Mouse (Mus musculus) thymus, postnatal 14 days (tissue): ENCODE measurements at regions not wholly inside any gene's neighbourhood (a gene's known extent, or its start where the extent isn't known, plus 50 kb on each side); places are given as distances from the start of the nearest gene placed in this dataset.

Experiments used
- DNase-seq: peaks from one replicate; pipeline ENCODE4 v3.0.0; 2021

DNA sequence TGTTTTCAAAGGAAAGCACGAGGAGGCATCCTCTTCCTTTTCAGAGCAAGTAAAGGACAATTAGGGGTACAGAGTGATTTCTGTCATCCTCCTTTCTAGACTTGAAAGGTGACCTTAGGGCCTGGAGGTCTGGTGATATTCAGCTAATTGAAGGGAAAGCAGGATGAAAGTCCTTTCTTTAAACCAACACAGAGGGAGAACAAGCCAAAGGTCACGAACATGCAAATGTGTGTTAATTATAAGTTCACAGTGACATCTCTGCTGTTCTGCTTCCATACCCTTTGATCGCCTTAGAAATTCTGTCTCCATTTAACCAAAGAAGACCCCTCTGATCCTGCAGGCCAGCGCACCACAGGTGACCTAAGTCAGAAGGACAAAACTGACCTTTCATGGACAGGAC, 2126.3 kb upstream of the Lrrc6 start:
- no peak for DNase-seq

DNA sequence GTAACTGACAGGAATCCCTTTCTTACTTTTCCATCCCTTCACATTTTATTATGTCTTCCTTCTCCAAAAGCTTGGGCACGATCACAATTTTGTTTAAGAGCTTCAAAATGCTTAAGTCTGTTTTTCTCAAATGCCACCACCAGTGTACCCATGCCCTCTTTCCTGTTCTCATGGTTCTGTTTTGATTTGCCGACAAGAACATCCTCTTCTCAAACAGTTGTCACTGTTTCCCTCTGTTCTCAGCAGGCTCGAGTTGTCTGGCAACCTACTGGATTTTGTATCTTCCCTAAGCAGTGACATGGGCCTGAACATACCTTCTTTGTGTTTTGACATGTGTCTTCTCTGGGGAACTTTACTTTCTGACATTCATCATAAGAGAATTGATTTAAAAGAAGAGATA, 2124.1 kb upstream of the Lrrc6 start:
- DNase-seq, result no peak

DNA sequence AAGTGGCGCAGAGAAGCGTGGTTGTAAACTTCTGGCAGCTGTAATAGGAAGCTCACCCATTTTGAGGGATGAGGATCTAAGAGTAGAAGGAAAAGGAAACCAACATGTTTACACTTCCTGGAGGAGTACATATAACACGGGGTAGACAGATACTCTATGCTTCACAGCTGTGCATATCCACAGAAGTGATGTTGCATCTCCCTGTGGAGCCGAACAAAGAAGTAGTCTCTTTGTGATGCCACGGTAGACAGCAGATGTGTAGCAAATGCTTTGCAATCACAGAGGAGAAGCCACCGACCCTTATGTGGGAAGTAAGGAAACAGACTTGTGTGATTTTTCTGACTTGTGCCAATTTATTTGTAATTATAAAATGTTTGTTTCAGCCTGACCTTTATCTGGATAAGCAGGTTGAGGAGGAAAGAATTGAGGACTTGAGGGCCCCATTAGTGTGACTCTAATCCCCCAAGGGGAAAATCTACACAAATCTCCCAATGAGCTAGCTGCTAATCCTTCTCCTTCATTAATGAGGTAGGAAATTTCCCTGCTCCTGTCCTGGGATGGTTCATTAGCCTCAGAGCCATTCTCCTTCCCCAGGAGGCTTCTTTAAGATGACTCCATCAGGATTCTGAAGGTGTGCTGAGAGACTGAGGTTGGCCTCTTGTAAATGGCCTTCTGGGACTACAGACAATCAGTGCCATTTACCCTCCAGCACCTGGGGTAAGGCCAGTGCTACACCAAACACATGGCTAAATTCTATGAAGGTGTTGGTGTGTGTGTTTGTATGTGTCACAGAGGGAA, 2119.9 kb upstream of the Lrrc6 start:
- no peak for DNase-seq

DNA sequence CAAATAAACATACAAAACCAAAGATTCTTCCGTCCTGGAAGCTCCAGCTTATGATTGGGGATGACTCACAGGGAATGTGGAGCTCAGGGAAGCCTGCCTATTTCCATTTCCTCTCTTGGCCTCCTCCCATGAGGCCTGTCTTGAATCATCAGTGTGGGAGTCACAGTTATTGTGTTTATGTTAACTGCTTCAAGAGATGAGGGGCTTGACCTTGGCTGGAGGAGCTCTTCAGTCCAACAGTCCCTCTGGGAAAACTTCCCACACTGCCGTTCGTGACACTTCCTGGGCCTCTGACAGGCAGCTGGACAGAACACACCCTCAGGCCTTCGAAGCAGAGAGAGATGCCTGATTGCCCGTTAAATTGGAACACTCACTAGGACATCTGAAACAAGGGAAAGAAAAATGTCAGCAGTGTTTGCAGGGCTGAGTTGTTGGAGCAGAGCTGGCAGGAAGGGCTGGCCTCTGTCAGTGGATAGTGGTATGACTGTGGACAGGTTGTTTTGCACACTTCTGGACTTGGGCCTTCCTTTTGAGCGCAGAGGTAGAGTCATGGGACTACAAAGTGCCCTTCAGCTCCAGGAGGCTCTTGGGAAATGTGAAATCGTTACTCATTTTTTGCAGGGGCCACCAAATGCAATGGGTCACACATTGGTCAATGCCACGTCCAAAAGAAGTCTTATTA, 2105.5 kb upstream of the Lrrc6 start:
- no peak for DNase-seq

DNA sequence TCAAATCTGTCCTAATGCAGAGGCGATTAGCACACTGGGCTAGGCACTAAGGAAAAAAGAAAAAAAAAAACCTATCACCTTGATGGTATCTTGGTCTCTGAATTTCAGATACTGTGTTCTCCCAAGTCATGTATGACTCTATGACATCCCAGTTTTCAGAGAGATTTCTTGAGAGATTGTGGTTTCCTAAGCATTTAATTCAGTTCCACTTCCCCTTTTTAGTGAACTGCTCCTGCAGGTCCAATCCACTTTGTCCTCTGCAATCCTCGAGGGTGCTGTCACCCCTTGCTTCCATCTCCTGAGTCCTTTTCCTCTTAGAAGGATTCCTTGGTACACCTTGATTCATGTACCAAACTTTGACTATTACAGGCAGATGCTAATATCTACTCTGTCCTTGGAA, 2104.8 kb upstream of the Lrrc6 start:
- no peak for DNase-seq

DNA sequence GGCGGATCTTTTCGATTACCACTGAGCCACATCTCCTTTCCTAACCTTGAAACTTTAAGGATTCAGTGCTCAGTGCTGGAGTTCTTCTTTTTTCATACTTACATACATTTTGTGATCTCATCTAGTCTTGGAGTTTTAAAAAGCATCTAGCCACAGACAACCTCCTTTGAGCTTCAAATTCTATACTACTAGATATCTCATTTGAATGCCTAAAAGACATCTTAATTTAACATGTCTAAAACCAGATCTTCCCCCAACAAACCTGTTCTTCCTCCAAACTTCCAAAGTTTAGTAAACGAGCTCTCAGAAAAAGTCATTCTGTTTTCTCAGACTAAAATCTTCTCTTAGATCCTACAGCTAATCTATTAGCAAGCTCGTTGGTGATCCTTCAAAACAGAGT, 2081.5 kb upstream of the Lrrc6 start:
- no peak for DNase-seq

DNA sequence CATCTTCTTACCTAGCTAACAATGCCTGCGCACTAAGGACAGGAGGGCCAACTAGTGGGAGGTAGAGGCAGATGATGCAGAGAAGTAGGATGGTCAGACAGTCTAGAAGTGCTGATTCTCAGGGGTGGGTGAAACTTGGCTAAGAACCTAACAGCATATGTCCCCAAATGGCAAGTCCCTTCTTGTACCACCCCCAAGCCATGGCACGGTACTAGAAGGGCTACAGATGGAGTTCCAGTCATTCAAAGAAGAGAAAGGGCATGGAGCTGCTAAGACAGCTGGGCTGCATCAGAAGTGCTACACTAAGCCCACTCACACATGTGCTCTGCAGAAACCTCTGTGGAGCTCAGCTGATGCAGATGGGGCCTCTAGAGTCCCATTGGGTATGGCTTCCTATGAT, 2078.8 kb upstream of the Lrrc6 start:
- no peak for DNase-seq

DNA sequence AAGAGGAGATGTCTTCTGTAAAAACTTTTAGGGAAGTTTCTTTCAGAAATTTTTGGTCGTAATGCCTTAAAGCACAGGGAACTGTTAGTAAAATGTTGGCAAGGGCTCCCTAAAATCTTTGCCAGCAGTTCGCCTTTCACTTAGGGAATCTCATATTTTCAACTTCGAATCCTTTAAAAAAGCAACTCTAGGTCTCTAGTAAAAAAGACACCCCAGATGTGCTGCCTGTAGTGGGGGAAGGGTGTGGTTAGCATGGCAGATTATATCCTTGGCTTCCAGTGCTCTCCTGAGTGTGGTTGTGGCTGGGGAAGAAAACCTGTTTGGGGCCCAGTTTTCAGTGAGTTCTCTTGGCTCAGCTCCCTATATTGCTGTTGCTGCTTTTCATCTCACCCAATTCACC, 2059.9 kb upstream of the Lrrc6 start:
- no peak for DNase-seq

DNA sequence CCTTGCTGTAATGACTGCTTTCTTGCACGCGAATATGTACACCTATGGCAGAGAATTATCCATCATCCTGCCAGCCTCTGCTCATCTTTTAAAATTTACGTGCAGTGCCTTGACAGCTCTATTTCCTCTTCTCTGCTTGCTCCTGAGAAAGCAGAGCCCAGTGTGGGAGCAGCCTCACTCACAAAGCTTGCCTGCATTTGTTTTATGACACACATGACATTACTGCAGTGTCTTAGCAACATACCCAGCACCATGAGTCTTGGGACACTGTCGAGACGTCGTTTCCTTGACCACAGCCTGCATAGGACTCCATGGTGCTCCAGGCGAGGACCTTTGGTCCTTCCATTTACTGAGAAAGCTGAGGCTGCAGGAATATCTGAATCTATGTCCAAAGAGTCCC, 2055.4 kb upstream of the Lrrc6 start:
- DNase-seq, result no peak

DNA sequence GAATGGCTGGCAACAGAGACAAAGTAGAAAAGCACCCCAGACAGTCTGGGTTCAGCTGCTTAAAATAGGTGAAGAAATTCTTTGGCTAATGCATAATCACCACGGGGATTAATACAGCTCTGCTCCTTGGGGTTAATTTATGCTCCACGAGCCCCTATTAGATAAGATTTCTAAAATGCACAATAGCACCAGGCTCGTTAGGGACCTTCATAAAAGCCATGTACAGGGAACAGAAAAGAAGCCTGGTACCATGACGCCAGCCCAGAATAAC, 2035.3 kb upstream of the Lrrc6 start:
- DNase-seq, result no peak

DNA sequence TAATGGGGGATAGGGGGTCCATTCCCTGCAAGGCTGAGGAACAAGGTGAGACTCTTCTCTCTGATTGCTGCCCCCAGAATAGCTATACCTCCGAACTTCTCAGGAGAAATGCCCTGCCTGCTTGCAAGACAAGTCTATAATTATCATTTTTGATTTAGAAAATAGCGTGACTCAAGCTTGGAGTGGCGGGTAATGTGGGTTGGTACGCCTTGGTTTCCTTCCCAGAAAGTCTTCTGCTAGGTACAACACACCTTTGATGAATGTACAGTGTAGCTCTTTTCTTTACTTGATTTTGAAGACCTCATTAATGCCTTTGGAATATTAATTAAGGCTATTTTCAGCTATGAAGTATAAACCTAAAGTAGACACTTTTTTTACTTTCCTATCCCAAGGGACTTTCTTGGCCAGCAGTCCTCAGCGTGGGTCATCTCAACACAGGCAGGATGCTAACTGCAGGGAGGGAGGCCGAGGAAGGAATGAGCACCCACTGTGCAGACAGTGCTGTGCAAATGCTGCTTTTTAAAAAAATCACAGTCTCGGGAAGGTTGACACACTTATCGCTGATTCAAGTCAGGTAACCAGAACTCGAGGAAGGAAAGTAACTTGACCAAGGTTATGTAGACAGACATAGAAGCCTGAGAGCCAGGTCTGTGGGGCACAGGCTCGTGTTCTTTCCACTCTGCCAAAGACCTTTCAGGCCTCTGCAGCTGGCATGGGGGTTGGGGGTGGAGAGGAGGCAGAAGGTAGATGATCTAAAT, 2034.8 kb upstream of the Lrrc6 start:
- no peak for DNase-seq

DNA sequence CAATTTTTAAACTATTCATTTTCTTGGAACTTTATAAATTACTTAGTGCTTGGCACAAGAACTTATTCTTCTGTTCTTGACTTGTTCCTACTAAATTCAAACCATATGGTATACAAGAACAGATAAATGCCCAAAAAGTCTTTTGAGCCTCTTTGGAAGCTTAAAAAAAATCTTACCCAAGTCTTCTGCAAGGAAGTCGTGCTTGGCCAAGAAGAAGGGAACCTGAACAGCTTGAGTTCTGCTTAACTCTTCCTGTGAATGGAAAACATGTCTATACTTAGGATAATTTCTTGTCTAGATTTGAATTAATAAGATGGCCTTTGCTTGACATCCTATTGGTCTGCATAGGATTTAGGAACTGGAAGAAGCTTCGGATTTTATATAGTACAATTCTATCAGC, 2020.0 kb upstream of the Lrrc6 start:
- DNase-seq, result no peak

DNA sequence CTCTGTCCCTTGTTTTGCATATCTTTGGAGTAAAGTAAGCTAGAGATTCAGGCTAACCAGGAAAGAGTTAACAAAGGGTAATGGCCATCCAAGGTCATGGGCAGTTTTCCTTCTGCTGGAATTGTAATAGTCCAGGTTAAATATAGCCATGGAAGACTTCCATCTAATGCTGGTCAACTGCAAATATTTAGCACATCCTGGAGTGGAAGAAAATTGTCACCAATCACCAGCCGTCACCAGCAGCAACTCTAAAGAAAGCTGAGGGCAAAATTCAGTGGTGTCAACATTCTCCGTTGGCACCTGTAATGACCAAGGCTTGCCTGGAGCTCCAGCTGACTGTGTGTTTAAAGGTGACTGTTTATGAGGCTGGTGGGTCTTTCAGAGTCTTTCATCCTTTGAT, 2011.7 kb upstream of the Lrrc6 start:
- DNase-seq, result no peak

DNA sequence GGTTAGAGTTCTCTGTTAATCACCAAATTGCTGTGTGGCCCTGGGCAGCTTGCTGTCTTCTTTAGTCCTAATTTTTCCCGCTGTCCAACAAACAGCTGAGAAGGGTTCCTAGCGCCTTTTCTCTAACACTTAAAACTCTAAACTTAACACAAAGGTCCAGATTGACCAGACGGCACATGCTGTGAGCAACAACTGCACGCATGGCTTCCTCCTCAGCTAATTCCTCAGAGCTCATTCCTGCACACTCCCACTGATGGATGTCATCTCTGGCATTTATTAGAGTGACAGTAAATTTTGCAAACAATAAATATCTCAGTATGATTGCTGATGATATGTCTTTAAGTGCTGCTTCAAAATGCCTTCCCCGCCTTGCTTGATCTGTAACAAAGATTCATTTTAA, 2007.5 kb upstream of the Lrrc6 start:
- no peak for DNase-seq

DNA sequence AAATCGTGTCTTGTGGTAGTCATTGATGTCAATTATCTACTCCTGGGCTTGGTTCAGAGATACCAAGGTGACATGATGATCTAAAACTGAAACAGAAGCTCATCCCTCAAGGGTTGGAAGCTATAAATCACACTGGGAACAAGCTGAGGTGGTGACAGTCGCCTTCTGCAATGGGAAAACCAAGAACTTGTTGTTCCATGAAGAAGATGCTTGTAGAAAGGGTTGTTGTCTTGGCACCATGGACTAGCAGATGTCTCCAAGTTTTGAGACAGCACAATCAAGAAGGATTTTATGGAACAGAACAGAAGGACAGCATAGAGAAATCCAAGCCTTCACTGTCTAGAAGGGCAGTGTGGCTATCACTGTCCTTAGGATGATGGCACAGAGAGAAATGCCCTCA, 2005.4 kb upstream of the Lrrc6 start:
- no peak for DNase-seq

DNA sequence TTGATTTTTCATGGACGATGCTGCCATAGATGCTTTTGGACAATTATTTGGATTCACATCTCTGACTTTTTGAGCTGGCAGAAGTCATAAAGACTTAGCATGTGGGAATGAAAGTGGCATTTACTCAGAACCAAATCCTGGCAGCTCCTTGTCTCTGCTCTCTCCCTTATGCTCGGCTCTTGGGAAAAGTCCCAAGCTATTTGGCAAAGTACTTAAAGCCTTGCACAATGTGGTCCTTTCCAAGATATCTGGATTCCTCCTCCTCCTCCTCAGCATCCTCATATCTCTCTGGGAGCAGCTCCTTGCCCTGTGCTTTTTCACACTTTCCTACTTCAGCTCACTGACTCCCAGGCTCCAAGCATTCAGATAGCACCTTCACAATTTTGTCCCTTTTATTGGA, 1995.7 kb upstream of the Lrrc6 start:
- DNase-seq, result no peak

DNA sequence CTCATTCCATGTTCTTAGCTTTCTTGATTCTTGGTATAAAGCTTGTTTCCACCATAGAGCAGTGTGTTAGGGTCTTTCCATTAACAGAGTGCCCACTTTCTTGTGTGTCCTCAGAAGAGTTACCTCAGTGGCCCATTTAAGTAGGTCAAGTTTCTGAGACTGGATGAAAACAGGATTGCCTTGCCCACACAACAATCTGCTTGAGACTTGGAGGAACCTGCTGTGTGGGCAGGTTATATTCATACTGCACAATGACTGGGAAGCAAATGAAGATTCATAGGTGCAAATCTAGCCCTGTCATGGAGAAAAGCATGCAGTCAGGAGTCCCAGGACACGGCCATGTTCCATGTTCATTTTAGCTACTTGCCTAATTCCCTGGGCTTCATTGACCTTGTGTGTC, 1984.1 kb upstream of the Lrrc6 start:
- DNase-seq, result no peak

DNA sequence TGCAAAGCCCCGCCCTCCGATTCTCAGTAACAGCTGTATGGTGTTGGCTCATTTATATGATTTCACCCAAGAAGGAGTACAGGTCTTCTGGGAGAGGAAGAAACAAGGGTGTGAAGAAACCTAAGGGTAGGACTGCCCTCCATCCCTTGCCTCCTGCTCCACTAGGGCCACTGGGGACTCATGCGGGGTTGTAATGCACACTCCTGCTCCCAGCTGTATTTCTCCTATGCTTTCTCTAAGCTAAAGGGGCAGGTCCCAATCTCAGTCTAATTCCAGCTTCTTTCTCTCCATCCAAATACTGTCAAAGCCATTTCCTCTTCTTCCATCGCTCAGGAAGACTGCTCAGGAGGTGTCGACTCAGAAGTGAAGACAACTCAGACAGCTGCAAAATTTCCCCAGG, 1977.0 kb upstream of the Lrrc6 start:
- no peak for DNase-seq

DNA sequence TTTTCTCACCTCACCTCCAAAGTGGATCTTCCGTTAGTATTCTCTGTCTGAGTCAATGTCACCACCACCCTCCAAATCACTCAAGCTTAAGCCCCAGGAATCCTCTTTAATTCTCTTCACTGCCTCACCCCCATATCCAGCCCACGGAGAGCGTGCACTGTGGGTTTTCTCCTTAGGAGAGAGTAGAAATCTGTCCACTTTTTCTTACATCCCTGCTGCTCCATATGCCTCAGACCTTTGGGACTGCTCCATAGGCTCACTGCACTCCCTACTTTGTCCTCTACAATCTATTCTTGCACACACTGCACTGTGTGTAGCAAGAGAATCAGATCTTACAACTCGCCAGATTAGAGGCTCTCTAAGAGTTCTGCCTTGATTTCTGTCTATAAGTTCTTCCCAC, 1971.2 kb upstream of the Lrrc6 start:
- no peak for DNase-seq

DNA sequence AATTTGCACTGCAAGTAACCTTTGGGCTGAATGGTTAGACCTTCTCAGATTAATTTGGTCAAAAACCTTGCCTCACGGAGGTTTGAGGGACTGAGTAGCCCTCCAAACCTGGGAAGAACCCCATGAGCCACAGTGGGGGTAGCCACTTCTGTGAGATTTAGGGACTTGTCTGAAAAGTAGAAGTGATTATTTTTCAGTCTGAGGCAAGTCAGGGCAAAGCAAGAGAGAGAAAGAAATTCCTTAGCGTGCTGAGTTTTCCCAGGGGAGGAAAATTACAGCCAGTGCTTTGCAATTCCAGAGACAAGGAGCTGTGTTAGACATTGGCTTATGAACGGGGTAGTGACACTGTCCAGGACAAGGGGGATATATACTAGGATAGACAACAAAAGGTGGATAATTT, 1962.1 kb upstream of the Lrrc6 start:
- DNase-seq, result no peak

DNA sequence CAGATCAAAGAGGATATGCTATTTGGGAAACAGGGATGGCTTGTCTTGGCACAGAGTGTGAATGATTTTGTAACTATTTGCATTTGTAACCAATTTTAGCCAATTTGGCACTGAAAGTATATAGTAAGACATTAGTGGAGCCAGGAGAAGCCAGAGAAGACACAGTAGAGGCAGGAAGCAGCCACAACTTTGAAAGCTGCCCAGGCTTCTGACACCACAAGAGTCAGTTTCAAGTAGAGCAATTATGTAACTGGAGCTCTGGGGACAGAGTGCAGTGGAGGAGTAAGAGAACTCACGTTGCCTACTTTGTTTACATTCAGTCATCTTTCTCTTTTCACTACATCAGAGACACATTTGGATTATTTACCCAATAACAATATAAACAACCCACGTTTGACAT, 1956.5 kb upstream of the Lrrc6 start:
- no peak for DNase-seq

DNA sequence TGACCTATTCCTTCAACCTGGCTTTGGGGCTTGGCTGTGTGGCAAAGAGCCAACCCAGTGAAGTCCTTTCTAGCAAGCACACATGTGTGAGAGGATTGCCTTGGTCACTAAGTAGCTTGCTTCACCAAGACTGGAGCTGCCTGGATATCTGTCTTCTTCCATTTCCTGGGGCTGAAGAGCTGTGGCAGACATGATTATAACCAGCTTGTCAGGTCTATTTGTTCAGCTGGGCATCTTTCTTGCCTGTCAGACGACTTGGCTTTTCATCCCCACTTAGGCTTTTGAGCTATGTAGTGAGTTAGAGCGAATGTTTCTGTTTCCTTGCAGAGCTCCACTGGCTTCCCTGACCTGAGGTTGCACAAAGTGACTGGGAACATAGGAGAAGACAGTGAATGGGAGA, 1951.3 kb upstream of the Lrrc6 start:
- DNase-seq, result no peak

DNA sequence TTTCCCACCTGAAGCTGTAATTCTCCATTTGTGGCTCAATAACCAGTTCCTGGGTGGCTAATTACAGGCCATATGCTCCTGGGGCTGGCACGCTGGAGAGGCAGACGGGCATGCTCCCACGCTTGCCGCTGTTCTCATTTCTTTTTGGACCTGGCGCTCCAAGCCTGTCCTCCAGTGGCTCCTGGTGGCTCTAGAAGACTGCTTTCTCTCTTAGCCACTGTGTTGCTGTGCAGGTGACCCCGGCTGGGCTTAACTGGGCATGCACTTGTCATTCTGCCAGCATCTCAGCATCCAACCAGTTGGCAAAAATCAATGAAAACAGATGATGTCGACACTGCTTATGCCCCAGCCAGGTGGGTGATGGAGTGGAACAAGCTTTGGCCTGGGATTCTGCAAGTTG, 1944.6 kb upstream of the Lrrc6 start:
- no peak for DNase-seq

DNA sequence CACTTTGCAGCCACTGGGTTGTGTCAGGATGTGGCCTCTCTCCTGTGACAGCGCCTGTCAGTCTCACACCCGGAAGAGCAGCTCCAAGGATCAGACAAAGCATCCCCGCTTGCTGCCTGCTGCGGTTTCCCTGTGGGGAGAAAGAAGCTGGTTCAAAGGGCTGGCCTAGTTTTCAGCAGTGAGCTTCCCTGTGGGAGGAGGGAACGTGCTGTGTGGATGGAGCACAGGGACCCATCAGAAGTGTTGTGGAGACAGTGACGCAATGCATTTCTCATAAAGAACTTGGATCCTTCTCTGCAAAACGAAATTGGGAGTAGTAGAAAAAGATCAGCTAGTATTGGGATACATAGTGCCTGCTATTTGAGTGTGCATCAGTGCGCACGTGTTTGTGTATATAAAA, 1939.9 kb upstream of the Lrrc6 start:
- no peak for DNase-seq

DNA sequence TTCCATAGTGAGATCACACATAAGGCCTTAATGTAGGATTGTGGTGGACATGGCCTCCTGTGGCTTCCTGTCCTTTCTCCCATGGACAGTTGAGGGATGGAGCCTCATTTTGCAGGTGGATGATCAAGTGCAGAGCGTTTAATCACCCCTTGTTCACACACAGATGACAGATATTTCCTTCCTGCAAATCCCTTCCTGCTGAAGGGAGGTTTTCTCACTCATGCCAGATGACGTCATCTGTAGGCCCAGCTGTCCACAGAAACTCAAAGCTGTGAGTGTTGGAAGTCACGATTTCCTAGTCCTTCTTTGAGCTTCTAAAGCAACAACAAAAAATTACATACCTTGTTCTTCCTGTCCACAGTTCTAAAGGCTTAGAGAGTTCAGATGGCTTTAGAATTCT, 1935.3 kb upstream of the Lrrc6 start:
- no peak for DNase-seq
